In genomic region chr1:35811380-35811779, GRCm38 (mm10) we compare ENCODE assay signal across 9 mouse cellular contexts.
DNase-seq lines count a peak whose midpoint lies in the region; ATAC-seq lines count a peak whose summit lies in the region.
"Had no signal": no experiment of that assay in that cellular context is flagged by ENCODE, and none has a peak within 500 bp of the region (broad histone marks: within the 10 kb centered on the region; RNA-seq: fewer than 3 reads in every experiment).

No protein-coding gene starts in this region.

- DNase-seq in cerebellum, adult 11 months: peak; percentile 22
- peak; percentile 2 for DNase-seq in urinary bladder, postnatal 14 days (ENCODE audit: low spot score)
- DNase-seq in urinary bladder, postnatal 36 days (ENCODE audit: low spot score in 2 of 2): no peak
- DNase-seq in mesoderm, embryonic 11.5 days (ENCODE audit: low read depth, low spot score): peak; percentile 49
- no peak for DNase-seq in adrenal gland, postnatal 14 days
- no peak for DNase-seq in left cerebral cortex, adult 11 months (ENCODE audit: low spot score)
- DNase-seq in frontal cortex, postnatal 25 days (ENCODE audit: low spot score in 2 of 2): no peak
- DNase-seq: spleen, adult 18-20 months had no signal

- no peak for ATAC-seq in cerebellum, adult (ENCODE audit: insufficient number of reproducible peaks, low FRiP score, low TSS enrichment)

Comparison
In these comparisons a context has a peak if more than half of its experiments do, and no peak if none do; other contexts are left out.
1. DNase-seq: peak in cerebellum, adult 11 months (single experiment), urinary bladder, postnatal 14 days (single experiment) and mesoderm, embryonic 11.5 days (single experiment); none in urinary bladder, postnatal 36 days (0 of 2), adrenal gland, postnatal 14 days (single experiment), left cerebral cortex, adult 11 months (single experiment) and frontal cortex, postnatal 25 days (0 of 2).